ENCODE assay signal across 28 mouse cellular contexts in the genomic region with DNA sequence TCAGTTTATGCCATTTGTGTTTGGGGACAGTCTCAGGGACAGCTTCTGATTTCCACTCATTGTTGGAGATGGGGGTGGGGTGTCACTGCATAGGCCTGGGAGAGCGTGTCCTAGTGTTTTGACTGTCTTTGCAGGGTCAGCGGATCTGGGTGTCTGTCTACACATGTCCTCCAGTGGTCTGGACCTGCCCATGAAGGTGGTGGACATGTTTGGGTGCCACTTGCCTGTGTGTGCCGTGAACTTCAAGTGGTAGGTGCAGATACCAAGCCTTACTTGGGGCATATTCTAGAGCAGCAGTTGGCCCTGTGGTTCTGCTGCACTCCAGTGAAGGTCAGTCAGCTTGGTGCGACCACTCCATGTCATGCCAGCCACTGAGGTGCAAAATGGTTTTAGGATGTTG. TPM values are rescaled to one million over a fixed set of nuclear protein-coding genes. Genes with fewer than 3 reads are reported as not detected.
"Had no signal": no experiment of that assay in that cellular context is flagged by ENCODE, and none has a peak within 500 bp of the region (broad histone marks: within the 10 kb centered on the region; RNA-seq: fewer than 3 reads in every experiment).

No protein-coding gene starts in this region.

- H3K4me1 ChIP-seq: embryonic facial prominence, embryonic 10.5 days; embryonic facial prominence, embryonic 12.5 days; embryonic facial prominence, embryonic 13.5 days; embryonic facial prominence, embryonic 15.5 days; forebrain, embryonic 10.5 days; forebrain, embryonic 12.5 days; forebrain, embryonic 13.5 days; forebrain, embryonic 15.5 days had no signal

- H3K4me3 ChIP-seq: embryonic facial prominence, embryonic 10.5 days; embryonic facial prominence, embryonic 12.5 days; embryonic facial prominence, embryonic 13.5 days; embryonic facial prominence, embryonic 15.5 days; erythroblast, embryonic 14.5 days; forebrain, embryonic 10.5 days; forebrain, embryonic 12.5 days; forebrain, embryonic 13.5 days; forebrain, embryonic 15.5 days; gastrocnemius, adult 2 months; heart, adult 2 months had no signal

- H3K9me3 ChIP-seq: embryonic facial prominence, embryonic 10.5 days; embryonic facial prominence, embryonic 12.5 days; embryonic facial prominence, embryonic 13.5 days; embryonic facial prominence, embryonic 15.5 days; forebrain, embryonic 10.5 days; forebrain, embryonic 12.5 days; forebrain, embryonic 13.5 days; forebrain, embryonic 15.5 days had no signal

- H3K9ac ChIP-seq: embryonic facial prominence, embryonic 12.5 days; embryonic facial prominence, embryonic 13.5 days; embryonic facial prominence, embryonic 15.5 days; forebrain, embryonic 12.5 days; forebrain, embryonic 13.5 days; forebrain, embryonic 15.5 days; forebrain, postnatal 0 days had no signal

- DNase-seq: cerebellum, adult 2 months; cerebellum, adult 8-10 months; cerebellum, adult 9-10 months; cerebellum, adult 9-11 months; cerebellum, postnatal 10 days; cerebellum, postnatal 14 days; cerebellum, postnatal 25 days; cerebellum, postnatal 36 days; embryo, embryonic 11 days; forebrain, postnatal 0 days; gastrocnemius, adult 2 months; gastrocnemius, postnatal 10 days; gastrocnemius, postnatal 14 days; gastrocnemius, postnatal 25 days; gastrocnemius, postnatal 36 days; heart, adult 18-20 months; heart, adult 2 months had no signal

- H3K27me3 ChIP-seq: embryonic facial prominence, embryonic 12.5 days; embryonic facial prominence, embryonic 13.5 days; embryonic facial prominence, embryonic 15.5 days; forebrain, embryonic 12.5 days; forebrain, embryonic 13.5 days; forebrain, embryonic 15.5 days had no signal

- H3K4me2 ChIP-seq: embryonic facial prominence, embryonic 12.5 days; embryonic facial prominence, embryonic 13.5 days; embryonic facial prominence, embryonic 15.5 days; forebrain, embryonic 12.5 days; forebrain, embryonic 13.5 days; forebrain, embryonic 15.5 days had no signal

- ATAC-seq: forebrain, embryonic 13.5 days; forebrain, embryonic 14.5 days; forebrain, embryonic 15.5 days; forebrain, embryonic 16.5 days; forebrain, postnatal 0 days had no signal

- H3K27ac ChIP-seq: embryonic facial prominence, embryonic 10.5 days; embryonic facial prominence, embryonic 12.5 days; embryonic facial prominence, embryonic 13.5 days; embryonic facial prominence, embryonic 15.5 days; forebrain, embryonic 10.5 days; forebrain, embryonic 12.5 days; forebrain, embryonic 13.5 days; forebrain, embryonic 15.5 days; gastrocnemius, adult 2 months; heart, adult 2 months had no signal

RNA-seq across cellular contexts. Expression of a gene that starts 20.3 kb away (rescaled TPM):
- polyA plus RNA-seq: erythroblast, embryonic 14.5 days had no signal
